Mouse (Mus musculus): ENCODE measurements at regions not wholly inside any gene's neighbourhood (a gene's known extent, or its start where the extent isn't known, plus 50 kb on each side); places are given as distances from the start of the nearest gene placed in this dataset.
A peak's percentile ranks its signal among the peaks of the same experiment; 100 is the strongest.

- Histone ChIP-seq H3ac (ENCODE audit: control insufficient read depth, insufficient read length) (no peak overlapping the region), H3K4me2 (ENCODE audit: low read depth) (peak overlapping the region; percentile 84), H3K36me3 (ENCODE audit: control insufficient read depth, insufficient read depth) (no peaks in the 10 kb centered on the region), H3K4me3 (peak overlapping the region; percentile 21), H3K27me3 (ENCODE audit: control insufficient read depth, insufficient read depth, insufficient read length) (no peaks in the 10 kb centered on the region), H3K79me2 (ENCODE audit: control insufficient read depth, insufficient read depth) (no peaks in the 10 kb centered on the region)
- TF ChIP-seq USF1 (IDR thresholded peaks at IDR 0.05; ENCODE audit: low read depth) (no peak), REST (IDR thresholded peaks at IDR 0.05; ENCODE audit: insufficient read depth, insufficient read length) (no peak), POLR2AphosphoS2 (IDR thresholded peaks at IDR 0.05; ENCODE audit: insufficient read length, low read depth) (no peak), MYOG (IDR thresholded peaks at IDR 0.05; ENCODE audit: control insufficient read depth in 1 of 3, insufficient read depth in 1 of 3, insufficient read length in 2 of 3, low read depth in 2 of 3) (no peak), E2F4 (IDR thresholded peaks at IDR 0.05; ENCODE audit: insufficient read depth) (no peak), TCF12 (IDR thresholded peaks at IDR 0.05; ENCODE audit: insufficient read depth, poor library complexity, severe bottlenecking) (no peak), TCF3 (IDR thresholded peaks at IDR 0.05; ENCODE audit: insufficient read length, low read depth) (no peak)
Observed at GRCm38 (mm10) chr3:21936616-21937015, 139.8 kb upstream of the Tbl1xr1 start.

- H3K36me3 ChIP-seq (ENCODE audit: control insufficient read depth, insufficient read depth): no peaks in the 10 kb centered on the region
- H3K4me3 ChIP-seq: no peak overlapping the region
- no peaks in the 10 kb centered on the region for H3K27me3 ChIP-seq (ENCODE audit: control insufficient read depth, insufficient read depth, insufficient read length)
- TF ChIP-seq REST (IDR thresholded peaks at IDR 0.05; ENCODE audit: insufficient read depth, insufficient read length) (no peak), E2F4 (IDR thresholded peaks at IDR 0.05; ENCODE audit: insufficient read depth) (no peak), USF1 (IDR thresholded peaks at IDR 0.05; ENCODE audit: low read depth) (no peak), SRF (IDR thresholded peaks at IDR 0.05; ENCODE audit: control insufficient read depth, insufficient read length, low read depth) (no peak), MYOG (IDR thresholded peaks at IDR 0.05; ENCODE audit: control insufficient read depth in 1 of 3, insufficient read depth in 1 of 3, insufficient read length in 2 of 3, low read depth in 2 of 3) (no peak), CEBPB (IDR thresholded peaks at IDR 0.05; ENCODE audit: insufficient read depth, poor library complexity, severe bottlenecking) (no peak), TCF3 (IDR thresholded peaks at IDR 0.05; ENCODE audit: insufficient read length, low read depth) (no peak), TCF12 (IDR thresholded peaks at IDR 0.05; ENCODE audit: insufficient read depth, poor library complexity, severe bottlenecking) (no peak), MYOD1 (IDR thresholded peaks at IDR 0.05; ENCODE audit: control insufficient read depth in 1 of 3, insufficient read length in 2 of 3, low read depth in 2 of 3) (no peak), POLR2A (IDR thresholded peaks at IDR 0.05; ENCODE audit: insufficient read length, low read depth) (no peak), MAX (IDR thresholded peaks at IDR 0.05; ENCODE audit: low read depth) (no peak), POLR2AphosphoS2 (IDR thresholded peaks at IDR 0.05; ENCODE audit: insufficient read length, low read depth) (no peak)
- no peak overlapping the region for H3ac ChIP-seq (ENCODE audit: control insufficient read depth, insufficient read length)
- peak overlapping the region; percentile 84 for H3K4me2 ChIP-seq (ENCODE audit: low read depth)
- H3K79me2 ChIP-seq (ENCODE audit: control insufficient read depth, insufficient read depth): no peaks in the 10 kb centered on the region
Observed at GRCm38 (mm10) chr3:21937281-21938035, 139.0 kb upstream of the Tbl1xr1 start.

GRCm38 (mm10) chr3:21938071-21938848 is 138.2 kb upstream of the Tbl1xr1 start:
- Histone ChIP-seq H3K4me3 (no peak overlapping the region), H3K36me3 (ENCODE audit: control insufficient read depth, insufficient read depth) (no peaks in the 10 kb centered on the region), H3K4me2 (ENCODE audit: low read depth) (peak overlapping the region; percentile 84), H3K27me3 (ENCODE audit: control insufficient read depth, insufficient read depth, insufficient read length) (no peaks in the 10 kb centered on the region), H3K79me2 (ENCODE audit: control insufficient read depth, insufficient read depth) (no peaks in the 10 kb centered on the region), H3ac (ENCODE audit: control insufficient read depth, insufficient read length) (no peak overlapping the region)
- TF ChIP-seq TCF12 (IDR thresholded peaks at IDR 0.05; ENCODE audit: insufficient read depth, poor library complexity, severe bottlenecking): no peak
- no peak for TF ChIP-seq E2F4 (IDR thresholded peaks at IDR 0.05; ENCODE audit: insufficient read depth)
- no peak for TF ChIP-seq SRF (IDR thresholded peaks at IDR 0.05; ENCODE audit: control insufficient read depth, insufficient read length, low read depth)
- TF ChIP-seq TCF3 (IDR thresholded peaks at IDR 0.05; ENCODE audit: insufficient read length, low read depth): no peak
- no peak for TF ChIP-seq POLR2A (IDR thresholded peaks at IDR 0.05; ENCODE audit: insufficient read length, low read depth)
- TF ChIP-seq MYOG (IDR thresholded peaks at IDR 0.05; ENCODE audit: control insufficient read depth in 1 of 3, insufficient read depth in 1 of 3, insufficient read length in 2 of 3, low read depth in 2 of 3): no peak
- TF ChIP-seq REST (IDR thresholded peaks at IDR 0.05; ENCODE audit: insufficient read depth, insufficient read length): no peak
- TF ChIP-seq USF1 (IDR thresholded peaks at IDR 0.05; ENCODE audit: low read depth): no peak

GRCm38 (mm10) chr3:21939738-21940137 is 136.7 kb upstream of the Tbl1xr1 start:
- no peaks in the 10 kb centered on the region for H3K36me3 ChIP-seq (ENCODE audit: control insufficient read depth, insufficient read depth)
- no peaks in the 10 kb centered on the region for H3K79me2 ChIP-seq (ENCODE audit: control insufficient read depth, insufficient read depth)
- H3K4me2 ChIP-seq (ENCODE audit: low read depth): no peak overlapping the region
- H3ac ChIP-seq (ENCODE audit: control insufficient read depth, insufficient read length): no peak overlapping the region
- no peak overlapping the region for H3K4me3 ChIP-seq
- TF ChIP-seq TCF12 (IDR thresholded peaks at IDR 0.05; ENCODE audit: insufficient read depth, poor library complexity, severe bottlenecking) (no peak), TCF3 (IDR thresholded peaks at IDR 0.05; ENCODE audit: insufficient read length, low read depth) (no peak), E2F4 (IDR thresholded peaks at IDR 0.05; ENCODE audit: insufficient read depth) (no peak), POLR2AphosphoS2 (IDR thresholded peaks at IDR 0.05; ENCODE audit: insufficient read length, low read depth) (no peak), USF1 (IDR thresholded peaks at IDR 0.05; ENCODE audit: low read depth) (no peak), POLR2A (IDR thresholded peaks at IDR 0.05; ENCODE audit: insufficient read length, low read depth) (no peak), REST (IDR thresholded peaks at IDR 0.05; ENCODE audit: insufficient read depth, insufficient read length) (no peak), MYOD1 (IDR thresholded peaks at IDR 0.05; ENCODE audit: control insufficient read depth in 1 of 3, insufficient read length in 2 of 3, low read depth in 2 of 3) (no peak), MYOG (IDR thresholded peaks at IDR 0.05; ENCODE audit: control insufficient read depth in 1 of 3, insufficient read depth in 1 of 3, insufficient read length in 2 of 3, low read depth in 2 of 3) (no peak), SRF (IDR thresholded peaks at IDR 0.05; ENCODE audit: control insufficient read depth, insufficient read length, low read depth) (no peak), CEBPB (IDR thresholded peaks at IDR 0.05; ENCODE audit: insufficient read depth, poor library complexity, severe bottlenecking) (no peak), MAX (IDR thresholded peaks at IDR 0.05; ENCODE audit: low read depth) (no peak)
- no peaks in the 10 kb centered on the region for H3K27me3 ChIP-seq (ENCODE audit: control insufficient read depth, insufficient read depth, insufficient read length)
